Mouse (Mus musculus): Measurements from ENCODE around the gene Otud4. TPM values are rescaled to one million over a fixed set of nuclear protein-coding genes. Genes with fewer than 3 reads are reported as not detected.

The Otud4 gene
- polyA plus RNA-seq, 1 experiment from 2014 or later = 11.8 TPM

GRCm38 (mm10) chr8:79706687-79707086 lies 67.3 kb downstream of the Otud4 start:
- H3K36me3 ChIP-seq (ENCODE audit: control insufficient read depth, insufficient read depth) = peaks cover 30% of the 10 kb centered on the region
- 90% methylated on average over 3 of the region's 3 CpGs for WGBS

DNA sequence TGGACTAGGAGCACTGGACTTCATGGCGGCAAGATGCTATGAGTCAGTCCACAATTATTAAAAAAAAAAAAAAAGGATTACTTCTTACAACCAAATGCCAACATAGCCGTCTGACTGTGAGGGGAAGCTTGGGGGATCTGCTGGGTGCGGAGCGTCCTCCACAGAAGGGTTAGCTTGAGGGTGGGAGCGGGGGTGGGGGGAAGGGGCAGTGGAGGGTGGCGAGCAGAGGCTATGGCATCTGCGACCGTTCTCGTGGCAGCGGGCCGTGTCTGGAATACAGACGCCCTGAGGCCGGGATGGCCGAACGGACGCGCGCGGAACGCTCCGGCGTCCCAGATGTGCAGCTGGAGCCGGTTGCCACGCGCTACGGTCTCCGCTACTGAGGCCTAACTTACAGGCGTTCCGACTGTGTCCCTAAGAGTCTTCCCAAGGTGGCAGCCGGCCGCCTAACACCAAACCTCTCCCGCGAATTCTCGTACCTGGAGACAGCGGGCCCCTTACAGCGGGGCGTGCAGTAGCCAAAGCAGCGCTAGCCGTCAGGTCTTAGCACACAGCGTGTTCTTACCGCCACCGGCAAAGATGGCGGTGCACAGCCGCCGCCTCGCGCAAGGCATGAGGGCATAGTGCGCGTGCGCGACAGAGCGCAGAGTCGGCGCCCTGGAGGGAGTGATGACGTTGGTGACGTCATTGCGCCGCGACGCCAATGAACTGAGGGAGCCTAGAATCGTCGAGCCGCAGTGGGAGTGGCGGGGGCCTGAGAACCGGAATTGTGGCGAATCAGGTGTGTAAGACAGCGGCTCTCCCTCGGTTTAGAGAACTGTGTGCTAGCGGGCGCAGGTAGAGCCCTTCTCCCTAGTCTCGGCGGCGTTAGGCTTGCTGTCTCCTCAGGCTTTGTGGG lies 71.9 kb downstream of the Otud4 start, which contains the start of the genes Abce1 and Anapc10:
TSS of gene Abce1 (minus strand) at position 677 of the 898 bp plus-strand sequence.
TSS of gene Anapc10 (plus strand) at position 757 of the 898 bp plus-strand sequence.
- H3K4me2 ChIP-seq (ENCODE audit: low read depth, low read length) = peak within 1 kb of the TSS; percentile 90
- peak within 1 kb of the TSS; percentile 95 for H3K9ac ChIP-seq (ENCODE audit: low read length)
- peaks cover 8% of the 10 kb centered on the region; the same call in 1 of the 2 replicates for H3K36me3 ChIP-seq (ENCODE audit: control insufficient read depth, insufficient read depth)
- peak; percentile 98 for ATAC-seq (replicated peaks; ENCODE audit: extremely low read depth, insufficient read depth, low FRiP score)
- H3K4me1 ChIP-seq (ENCODE audit: control insufficient read depth, insufficient read depth, low read length) = peaks cover 6% of the 10 kb centered on the region; the same call in 1 of the 2 replicates
- H3K27ac ChIP-seq (ENCODE audit: low read length) = peak within 1 kb of the TSS; percentile 90
- peak within 1 kb of the TSS; percentile 94 for H3K4me3 ChIP-seq (ENCODE audit: low read length)
- no peaks in the 10 kb centered on the region for H3K27me3 ChIP-seq (ENCODE audit: control insufficient read depth, insufficient read depth, low read length)
- no peaks in the 10 kb centered on the region for H3K9me3 ChIP-seq (replicated peaks; ENCODE audit: control insufficient read depth, low read length)
- under 1% methylated on average over 73 of the region's 73 CpGs for WGBS

More at GRCm38 (mm10) chr8:79706687-79707086, 67.3 kb downstream of the Otud4 start:
- peaks cover 3% of the 10 kb centered on the region; the same call in 1 of the 2 replicates for H3K4me1 ChIP-seq (ENCODE audit: control insufficient read depth, insufficient read depth, low read length)
- no peaks in the 10 kb centered on the region for H3K9me3 ChIP-seq (replicated peaks; ENCODE audit: control insufficient read depth, low read length)
- H3K4me3 ChIP-seq (ENCODE audit: low read length) = no peak overlapping the region
- H3K9ac ChIP-seq (ENCODE audit: low read length) = no peak overlapping the region
- no peak for ATAC-seq (replicated peaks; ENCODE audit: extremely low read depth, insufficient read depth, low FRiP score)
- no peak overlapping the region for H3K4me2 ChIP-seq (ENCODE audit: low read depth, low read length)
- no peaks in the 10 kb centered on the region for H3K27me3 ChIP-seq (ENCODE audit: control insufficient read depth, insufficient read depth, low read length)
- no peak overlapping the region for H3K27ac ChIP-seq (ENCODE audit: low read length)

DNA sequence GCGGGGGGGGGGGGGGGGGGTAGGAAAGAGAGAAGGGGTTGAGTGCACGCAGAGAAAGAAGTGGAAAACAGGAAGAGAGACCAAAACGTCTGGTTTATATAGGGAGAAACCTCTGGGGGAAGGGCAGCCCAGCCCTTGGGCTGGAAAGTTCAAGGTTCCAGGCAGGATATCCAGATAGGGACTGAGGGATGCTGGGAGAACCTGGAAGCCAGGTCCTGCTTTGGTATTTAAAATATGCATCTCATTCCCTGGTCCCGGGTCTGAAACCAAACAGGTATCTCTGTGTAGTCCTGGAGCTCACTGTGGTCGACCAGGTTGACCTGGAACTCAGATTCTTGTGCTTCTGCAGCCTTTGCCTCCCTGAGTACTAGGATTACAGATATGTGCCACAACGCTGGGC lies 73.3 kb downstream of the Otud4 start:
- 39% methylated on average over 5 of the region's 6 CpGs for WGBS
- Histone ChIP-seq H3K4me3 (ENCODE audit: low read length) (no peak overlapping the region), H3K4me2 (ENCODE audit: low read depth, low read length) (peak overlapping the region; percentile 47), H3K4me1 (ENCODE audit: control insufficient read depth, insufficient read depth, low read length) (peaks cover 6% of the 10 kb centered on the region; the same call in 1 of the 2 replicates), H3K9me3 (replicated peaks; ENCODE audit: control insufficient read depth, low read length) (no peaks in the 10 kb centered on the region), H3K9ac (ENCODE audit: low read length) (no peak overlapping the region; the same call in 1 of the 2 replicates), H3K27ac (ENCODE audit: low read length) (no peak overlapping the region), H3K36me3 (ENCODE audit: control insufficient read depth, insufficient read depth) (peaks cover 3% of the 10 kb centered on the region; the same call in 1 of the 2 replicates), H3K27me3 (ENCODE audit: control insufficient read depth, insufficient read depth, low read length) (no peaks in the 10 kb centered on the region)
- no peak for ATAC-seq (replicated peaks; ENCODE audit: extremely low read depth, insufficient read depth, low FRiP score)

GRCm38 (mm10) chr8:79721537-79721936 lies 82.1 kb downstream of the Otud4 start:
- Histone ChIP-seq H3K4me1 (ENCODE audit: control insufficient read depth, insufficient read depth, low read length) (no peaks in the 10 kb centered on the region), H3K4me3 (ENCODE audit: low read length) (no peak overlapping the region), H3K4me2 (ENCODE audit: low read depth, low read length) (no peak overlapping the region), H3K36me3 (ENCODE audit: control insufficient read depth, insufficient read depth) (peaks cover 18% of the 10 kb centered on the region), H3K27ac (ENCODE audit: low read length) (no peak overlapping the region), H3K27me3 (ENCODE audit: control insufficient read depth, insufficient read depth, low read length) (no peaks in the 10 kb centered on the region), H3K9ac (ENCODE audit: low read length) (no peak overlapping the region), H3K9me3 (replicated peaks; ENCODE audit: control insufficient read depth, low read length) (no peaks in the 10 kb centered on the region)
- ATAC-seq (replicated peaks; ENCODE audit: extremely low read depth, insufficient read depth, low FRiP score) = no peak

- no peaks in the 10 kb centered on the region for H3K9me3 ChIP-seq (replicated peaks; ENCODE audit: control insufficient read depth, low read length)
- no peaks in the 10 kb centered on the region for H3K27me3 ChIP-seq (ENCODE audit: control insufficient read depth, insufficient read depth, low read length)
- H3K27ac ChIP-seq (ENCODE audit: low read length) = no peak overlapping the region
- H3K9ac ChIP-seq (ENCODE audit: low read length) = no peak overlapping the region
- H3K4me2 ChIP-seq (ENCODE audit: low read depth, low read length) = no peak overlapping the region
- no peak overlapping the region for H3K4me3 ChIP-seq (ENCODE audit: low read length)
- no peaks in the 10 kb centered on the region for H3K4me1 ChIP-seq (ENCODE audit: control insufficient read depth, insufficient read depth, low read length)
- no peak for ATAC-seq (replicated peaks; ENCODE audit: extremely low read depth, insufficient read depth, low FRiP score)
- peaks cover 18% of the 10 kb centered on the region for H3K36me3 ChIP-seq (ENCODE audit: control insufficient read depth, insufficient read depth)
These were observed 83.9 kb downstream of the Otud4 start for GRCm38 (mm10) chr8:79723308-79723707.

DNA sequence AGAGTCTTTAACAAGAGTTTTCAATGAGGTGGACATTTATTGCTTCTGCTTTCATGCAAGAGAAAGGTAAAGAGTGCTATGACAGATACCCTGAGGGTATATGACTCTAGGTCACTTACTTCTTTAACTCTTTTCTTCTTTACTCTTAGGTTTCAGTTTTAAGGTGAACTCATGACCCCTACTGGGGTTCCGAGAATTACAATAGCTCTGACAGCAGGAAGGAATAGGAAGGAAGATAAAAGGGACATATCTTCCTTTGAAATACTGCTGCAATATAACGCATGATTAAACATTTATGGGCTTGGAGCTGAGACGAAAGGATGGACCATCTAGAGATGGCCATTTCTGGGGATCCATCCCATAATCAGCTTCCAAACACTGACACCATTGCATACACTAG lies 85.2 kb downstream of the Otud4 start:
- Histone ChIP-seq H3K9ac (ENCODE audit: low read length) (no peak overlapping the region), H3K27ac (ENCODE audit: low read length) (no peak overlapping the region), H3K4me2 (ENCODE audit: low read depth, low read length) (no peak overlapping the region), H3K9me3 (replicated peaks; ENCODE audit: control insufficient read depth, low read length) (no peaks in the 10 kb centered on the region), H3K27me3 (ENCODE audit: control insufficient read depth, insufficient read depth, low read length) (no peaks in the 10 kb centered on the region), H3K4me1 (ENCODE audit: control insufficient read depth, insufficient read depth, low read length) (no peaks in the 10 kb centered on the region), H3K36me3 (ENCODE audit: control insufficient read depth, insufficient read depth) (peaks cover 18% of the 10 kb centered on the region), H3K4me3 (ENCODE audit: low read length) (no peak overlapping the region)
- ATAC-seq (replicated peaks; ENCODE audit: extremely low read depth, insufficient read depth, low FRiP score) = no peak
- WGBS = 66% methylated on average over 3 of the region's 3 CpGs

Other genes starting within 250 kb of the Otud4 start
- gene Smad1, start 240.1 kb upstream of the Otud4 start, polyA plus RNA-seq (2015; fragmentation: Nextera tagmentation; extraction: Ambion mirVana) = 20.8 and 22.4 TPM in 2 replicates
- gene Abce1, start 72.1 kb downstream of the Otud4 start, polyA plus RNA-seq (2015; fragmentation: Nextera tagmentation; extraction: Ambion mirVana) = 63.2 and 70.2 TPM in 2 replicates
- gene Anapc10, start 72.2 kb downstream of the Otud4 start, polyA plus RNA-seq (2015; fragmentation: Nextera tagmentation; extraction: Ambion mirVana) = 17.2 and 20.4 TPM in 2 replicates

All from heart, embryonic 16.5 days (tissue).